Mouse (Mus musculus) liver, adult (tissue): ENCODE measurements around the gene Dusp2.

ENCODE experiments used
- GATA4 ChIP-seq: IDR thresholded peaks from 2 replicates; pipeline ENCODE4 v1.6.1; 2014; ENCODE audit warnings: mild to moderate bottlenecking, low read length; ENCODE audit not compliant: insufficient replicate concordance

Dusp2 gene

GRCm38 (mm10) chr2:127335767-127336496, at the start of gene Dusp2:
TSS of gene Dusp2 (plus strand) at chr2:127336159.
- no peak for TF ChIP-seq GATA4

- TF ChIP-seq GATA4, result no peak
Measured at GRCm38 (mm10) chr2:127292250-127292649, 43.7 kb upstream of the Dusp2 start.

- no peak for TF ChIP-seq GATA4
Measured at GRCm38 (mm10) chr2:127297001-127297805, 38.8 kb upstream of the Dusp2 start.

GRCm38 (mm10) chr2:127298056-127298455, 37.9 kb upstream of the Dusp2 start:
- no peak for TF ChIP-seq GATA4

GRCm38 (mm10) chr2:127300701-127301100, 35.3 kb upstream of the Dusp2 start:
- no peak for TF ChIP-seq GATA4

GRCm38 (mm10) chr2:127301883-127302282, 34.1 kb upstream of the Dusp2 start:
- no peak for TF ChIP-seq GATA4

GRCm38 (mm10) chr2:127304609-127305210, 31.2 kb upstream of the Dusp2 start:
- TF ChIP-seq GATA4, result no peak

- no peak for TF ChIP-seq GATA4
Measured at GRCm38 (mm10) chr2:127306123-127306522, 29.8 kb upstream of the Dusp2 start.

GRCm38 (mm10) chr2:127307179-127307578, 28.8 kb upstream of the Dusp2 start:
- no peak for TF ChIP-seq GATA4

GRCm38 (mm10) chr2:127308660-127309059, 27.3 kb upstream of the Dusp2 start:
- TF ChIP-seq GATA4, result no peak

- TF ChIP-seq GATA4, result no peak
Measured at GRCm38 (mm10) chr2:127310246-127310645, 25.7 kb upstream of the Dusp2 start.

GRCm38 (mm10) chr2:127310685-127311084, 25.3 kb upstream of the Dusp2 start:
- no peak for TF ChIP-seq GATA4

GRCm38 (mm10) chr2:127311193-127311592, 24.8 kb upstream of the Dusp2 start:
- no peak for TF ChIP-seq GATA4

GRCm38 (mm10) chr2:127312801-127313200, 23.2 kb upstream of the Dusp2 start:
- no peak for TF ChIP-seq GATA4

GRCm38 (mm10) chr2:127313878-127314277, 22.1 kb upstream of the Dusp2 start:
- peak; percentile 16; the same call in 1 of the 2 replicates for TF ChIP-seq GATA4
